Mouse (Mus musculus) hindbrain, embryonic 14.5 days (tissue): ENCODE measurements around the gene Wdr17. TPM values are rescaled to one million over a fixed set of nuclear protein-coding genes. Genes with fewer than 3 reads are reported as not detected.
A peak's percentile ranks its signal among the peaks of the same experiment; 100 is the strongest.

Source experiments
- ATAC-seq: fragments of 200-750 bp; cut with Nextera tagmentation; 2 replicates; pipeline ENCODE4 v1.8.0; 2017; ENCODE audit warnings: moderate number of reproducible peaks, mild to moderate bottlenecking, moderate TSS enrichment, moderate library complexity; ENCODE audit not compliant: low FRiP score
- DNase-seq: peaks from one replicate; pipeline ENCODE4 v3.0.0-alpha.2; 2015; ENCODE audit warnings: low spot score
- H3K27ac ChIP-seq: fragments of 300-500 bp; sonication (generic); 2 replicates; pipeline ENCODE4 v1.5.1; 2014; ENCODE audit warnings: mild to moderate bottlenecking, moderate library complexity
- H3K27me3 ChIP-seq: fragments of 300-500 bp; sonication (generic); 2 replicates; pipeline ENCODE4 v1.6.1; 2014; ENCODE audit warnings: mild to moderate bottlenecking, low read length, mixed read lengths; ENCODE audit not compliant: control insufficient read depth, insufficient read depth
- H3K36me3 ChIP-seq: fragments of 300-500 bp; sonication (generic); replicated peaks from 2 replicates; pipeline ENCODE4 v1.6.1; 2014; ENCODE audit not compliant: control insufficient read depth, insufficient read depth
- H3K4me1 ChIP-seq: fragments of 300-500 bp; sonication (generic); replicated peaks from 2 replicates; pipeline ENCODE4 v1.6.1; 2014; ENCODE audit warnings: antibody characterized with exemption, low read length, mixed read lengths; ENCODE audit not compliant: control insufficient read depth, insufficient read depth
- H3K4me2 ChIP-seq: fragments of 300-500 bp; sonication (generic); replicated peaks from 2 replicates; pipeline ENCODE4 v1.6.1; 2014; ENCODE audit warnings: mild to moderate bottlenecking, moderate library complexity
- H3K4me3 ChIP-seq: fragments of 300-500 bp; sonication (generic); replicated peaks from 2 replicates; pipeline ENCODE4 v1.5.1; 2014; ENCODE audit warnings: mild to moderate bottlenecking, low read length
- H3K9ac ChIP-seq: fragments of 300-500 bp; sonication (generic); 2 replicates; pipeline ENCODE4 v1.6.1; 2014
- H3K9me3 ChIP-seq: fragments of 300-500 bp; sonication (generic); 2 replicates; pipeline ENCODE4 v1.6.1; 2016; ENCODE audit warnings: low read length; ENCODE audit not compliant: control insufficient read depth
- WGBS: fragments of 180-500 bp; shearing (Covaris S2); extraction: QIAGEN DNeasy Blood & Tissue Kit; methylation state at CpG from one replicate; pipeline ENCODE4 v1.1.7; 2014; 5-methylcytosine and 5-hydroxymethylcytosine counted together
- polyA plus RNA-seq: library from polyadenylated mRNA; unstranded; fragments of >200 nt; fragmentation: Nextera tagmentation; extraction: Ambion mirVana; gene quantifications from 2 replicates; pipeline ENCODE4 v1.2.1, GENCODE M21; 2014

Gene Wdr17
- polyA plus RNA-seq, 1 experiment from 2014 or later: 13.4 TPM

GRCm38 (mm10) chr8:54808217-54808616 lies 78.8 kb downstream of the Wdr17 start:
- Histone ChIP-seq H3K4me3 (no peak overlapping the region), H3K27me3 (no peaks in the 10 kb centered on the region), H3K4me1 (no peaks in the 10 kb centered on the region), H3K9me3 (no peaks in the 10 kb centered on the region), H3K9ac (no peak overlapping the region), H3K4me2 (no peak overlapping the region), H3K27ac (no peak overlapping the region), H3K36me3 (no peaks in the 10 kb centered on the region)
- WGBS: 55% methylated on average over 6 of the region's 6 CpGs
- ATAC-seq: no peak
- no peak for DNase-seq

- WGBS: 77% methylated on average over 6 of the region's 6 CpGs
- no peak for DNase-seq
- H3K4me2 ChIP-seq: no peak overlapping the region
- H3K9me3 ChIP-seq: no peaks in the 10 kb centered on the region
- H3K9ac ChIP-seq: no peak overlapping the region
- no peaks in the 10 kb centered on the region for H3K4me1 ChIP-seq
- no peak overlapping the region for H3K4me3 ChIP-seq
- H3K27ac ChIP-seq: no peak overlapping the region
- no peaks in the 10 kb centered on the region for H3K27me3 ChIP-seq
- no peaks in the 10 kb centered on the region for H3K36me3 ChIP-seq
- ATAC-seq: no peak
Measured at GRCm38 (mm10) chr8:54806173-54806572, 80.8 kb downstream of the Wdr17 start.

- H3K9me3 ChIP-seq: no peaks in the 10 kb centered on the region
- H3K27ac ChIP-seq: no peak overlapping the region
- no peaks in the 10 kb centered on the region for H3K36me3 ChIP-seq
- 89% methylated on average over 2 of the region's 2 CpGs for WGBS
- H3K4me3 ChIP-seq: no peak overlapping the region
- H3K4me2 ChIP-seq: no peak overlapping the region
- ATAC-seq: no peak
- H3K27me3 ChIP-seq: no peaks in the 10 kb centered on the region
- no peaks in the 10 kb centered on the region for H3K4me1 ChIP-seq
- H3K9ac ChIP-seq: no peak overlapping the region
- no peak for DNase-seq
Measured at GRCm38 (mm10) chr8:54792699-54793061, 94.3 kb downstream of the Wdr17 start.

GRCm38 (mm10) chr8:54791858-54792698 lies 94.9 kb downstream of the Wdr17 start:
- Histone ChIP-seq H3K4me2 (no peak overlapping the region), H3K9ac (no peak overlapping the region), H3K9me3 (no peaks in the 10 kb centered on the region), H3K36me3 (no peaks in the 10 kb centered on the region), H3K4me1 (no peaks in the 10 kb centered on the region), H3K4me3 (no peak overlapping the region), H3K27ac (no peak overlapping the region), H3K27me3 (no peaks in the 10 kb centered on the region)
- ATAC-seq (peak; percentile 48; the same call in 1 of the 2 replicates), DNase-seq (no peak)
- 72% methylated on average over 2 of the region's 2 CpGs for WGBS

- peak overlapping the region; percentile 15; the same call in 1 of the 2 replicates for H3K27ac ChIP-seq
- H3K27me3 ChIP-seq: no peaks in the 10 kb centered on the region
- 0 out of 2 replicates have a peak, but pooled peaks cover 9% of the 10 kb centered on the region for H3K4me1 ChIP-seq
- no peaks in the 10 kb centered on the region for H3K36me3 ChIP-seq
- DNase-seq (peak; percentile 66), ATAC-seq (peak; percentile 87)
- peak overlapping the region; percentile 87 for H3K4me2 ChIP-seq
- H3K9ac ChIP-seq: peak overlapping the region; percentile 48; the same call in 1 of the 2 replicates
- 7% methylated on average over 16 of the region's 16 CpGs for WGBS
- H3K4me3 ChIP-seq: peak overlapping the region; percentile 39
- H3K9me3 ChIP-seq: no peaks in the 10 kb centered on the region
Measured at GRCm38 (mm10) chr8:54780134-54780942, 106.6 kb downstream of the Wdr17 start.

GRCm38 (mm10) chr8:54779317-54780133 lies 107.5 kb downstream of the Wdr17 start:
- H3K4me3 ChIP-seq: peak overlapping the region; percentile 39
- H3K9me3 ChIP-seq: no peaks in the 10 kb centered on the region
- no peaks in the 10 kb centered on the region for H3K27me3 ChIP-seq
- peak overlapping the region; percentile 87 for H3K4me2 ChIP-seq
- WGBS: under 1% methylated on average over 23 of the region's 23 CpGs
- H3K4me1 ChIP-seq: 0 out of 2 replicates have a peak, but pooled peaks cover 9% of the 10 kb centered on the region
- peak overlapping the region; percentile 15; the same call in 1 of the 2 replicates for H3K27ac ChIP-seq
- DNase-seq (no peak), ATAC-seq (peak; percentile 75)
- H3K9ac ChIP-seq: peak overlapping the region; percentile 48
- no peaks in the 10 kb centered on the region for H3K36me3 ChIP-seq

GRCm38 (mm10) chr8:54777012-54777411 lies 110.0 kb downstream of the Wdr17 start:
- Histone ChIP-seq H3K9ac (no peak overlapping the region), H3K27me3 (no peaks in the 10 kb centered on the region), H3K9me3 (no peaks in the 10 kb centered on the region), H3K36me3 (no peaks in the 10 kb centered on the region), H3K27ac (no peak overlapping the region), H3K4me2 (no peak overlapping the region), H3K4me3 (no peak overlapping the region), H3K4me1 (0 out of 2 replicates have a peak, but pooled peaks cover 9% of the 10 kb centered on the region)
- DNase-seq (no peak), ATAC-seq (no peak)

- Histone ChIP-seq H3K36me3 (no peaks in the 10 kb centered on the region), H3K27ac (no peak overlapping the region), H3K4me2 (no peak overlapping the region), H3K4me1 (0 out of 2 replicates have a peak, but pooled peaks cover 9% of the 10 kb centered on the region), H3K9ac (no peak overlapping the region), H3K4me3 (no peak overlapping the region), H3K27me3 (no peaks in the 10 kb centered on the region), H3K9me3 (no peaks in the 10 kb centered on the region)
- ATAC-seq (no peak), DNase-seq (no peak)
Measured at GRCm38 (mm10) chr8:54776241-54776640, 110.7 kb downstream of the Wdr17 start.

- H3K4me2 ChIP-seq: no peak overlapping the region
- no peak for ATAC-seq
Measured at GRCm38 (mm10) chr8:54757646-54758045, 129.3 kb downstream of the Wdr17 start.

More at GRCm38 (mm10) chr8:54757646-54758045, 129.3 kb downstream of the Wdr17 start:
- 98% methylated on average over 1 of the region's 1 CpGs for WGBS
- Histone ChIP-seq H3K4me1 (no peaks in the 10 kb centered on the region), H3K27me3 (no peaks in the 10 kb centered on the region), H3K4me3 (no peak overlapping the region), H3K9ac (no peak overlapping the region), H3K36me3 (no peaks in the 10 kb centered on the region), H3K27ac (no peak overlapping the region), H3K9me3 (no peaks in the 10 kb centered on the region)
- no peak for DNase-seq
